Mouse (Mus musculus) testis, adult 2 months (tissue): ENCODE measurements around the gene Oas1c.

ENCODE experiments used
- CTCF ChIP-seq: fragments of 200-500 bp; IDR thresholded peaks from 2 replicates; pipeline ENCODE4 v1.5.1; 2012; ENCODE audit warnings: low read depth, mild to moderate bottlenecking, inconsistent platforms, low read length, moderate library complexity; ENCODE audit not compliant: control insufficient read depth, insufficient read depth, insufficient replicate concordance
- POLR2A ChIP-seq: fragments of 200-500 bp; IDR thresholded peaks from 2 replicates; pipeline ENCODE4 v1.6.1; 2012; ENCODE audit warnings: low read depth, mild to moderate bottlenecking, inconsistent platforms, low read length, moderate library complexity; ENCODE audit not compliant: control insufficient read depth

DNA sequence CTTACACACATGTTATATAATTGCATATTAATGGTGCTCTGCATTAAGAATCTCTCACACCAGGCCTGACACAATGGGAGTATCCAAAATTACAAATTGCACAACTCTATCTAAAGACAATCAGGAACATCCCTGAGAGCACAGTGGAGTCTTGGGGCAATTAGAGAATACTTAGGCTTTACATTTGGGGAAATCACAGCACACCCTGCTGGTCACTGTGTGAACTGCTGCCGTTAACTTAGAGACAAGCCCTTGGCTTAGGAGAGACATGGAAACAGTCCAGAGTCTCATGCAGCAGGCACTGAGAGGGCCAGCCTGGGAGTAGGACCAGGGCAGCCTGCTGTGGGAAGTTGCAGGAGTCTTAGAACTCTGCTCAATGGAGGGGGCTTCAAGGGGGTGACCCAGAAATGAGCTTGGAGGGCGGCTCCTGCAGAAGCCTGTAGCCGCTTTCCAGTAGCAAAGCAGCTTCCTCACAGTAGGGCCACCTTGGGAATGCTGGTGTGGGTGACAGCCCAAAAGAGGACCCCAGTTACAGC lies 37.4 kb upstream of the Oas1c start:
- peak; percentile 50; the same call in 1 of the 2 replicates for TF ChIP-seq CTCF
- TF ChIP-seq POLR2A = no peak
